Mouse (Mus musculus): ENCODE data around the gene 1700001J03Rik. TPM values are rescaled to one million over a fixed set of nuclear protein-coding genes. Genes with fewer than 3 reads are reported as not detected.
"Not testable (repeated sequence)": the region's sequence is repeated elsewhere in the genome, so short reads cannot be mapped to it uniquely, and the experiment has no call there.

Gene 1700001J03Rik
- total RNA-seq (2014; rRNA removed) (not detected in 2 replicates), polyA plus RNA-seq (2015; fragmentation: Nextera tagmentation; extraction: Ambion mirVana) (not detected in 2 replicates)

DNA sequence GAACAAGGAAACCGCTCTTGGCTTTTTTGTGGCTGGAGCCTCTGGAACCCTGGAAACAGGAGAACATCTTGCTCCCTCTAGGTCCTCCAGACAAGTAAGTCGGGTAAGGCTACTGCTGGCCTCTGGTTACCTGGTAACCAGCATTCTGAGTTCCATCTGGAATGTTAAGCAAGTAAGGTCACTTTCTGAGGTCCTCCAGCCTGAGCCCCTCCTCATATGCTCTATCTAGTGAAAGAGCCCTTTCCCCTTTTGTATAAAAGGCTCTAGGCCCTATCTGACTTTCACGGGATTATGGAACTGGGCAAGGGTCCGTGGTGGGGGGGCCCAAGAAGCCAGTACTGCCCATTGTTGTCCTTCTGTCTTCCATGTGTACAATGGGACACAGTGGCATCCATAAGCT, at the start of gene 1700001J03Rik:
Gene 1700001J03Rik, minus strand, starts transcription at position 101 of the 400 bp plus-strand sequence.
- not testable (repeated sequence) for H3K4me2 ChIP-seq (ENCODE audit: low read depth, low read length); H3K4me3 ChIP-seq (ENCODE audit: low read length); H3K27me3 ChIP-seq (ENCODE audit: insufficient read depth, low read length); DNase-seq (ENCODE audit: low spot score); H3K9me3 ChIP-seq (ENCODE audit: low read length); H3K9ac ChIP-seq (replicated peaks; ENCODE audit: low read length); ATAC-seq; H3K36me3 ChIP-seq (ENCODE audit: insufficient read depth, low read length); H3K27ac ChIP-seq; H3K4me1 ChIP-seq (ENCODE audit: insufficient read depth, low read length)
- WGBS: 80% methylated on average over 4 of the region's 4 CpGs

DNA sequence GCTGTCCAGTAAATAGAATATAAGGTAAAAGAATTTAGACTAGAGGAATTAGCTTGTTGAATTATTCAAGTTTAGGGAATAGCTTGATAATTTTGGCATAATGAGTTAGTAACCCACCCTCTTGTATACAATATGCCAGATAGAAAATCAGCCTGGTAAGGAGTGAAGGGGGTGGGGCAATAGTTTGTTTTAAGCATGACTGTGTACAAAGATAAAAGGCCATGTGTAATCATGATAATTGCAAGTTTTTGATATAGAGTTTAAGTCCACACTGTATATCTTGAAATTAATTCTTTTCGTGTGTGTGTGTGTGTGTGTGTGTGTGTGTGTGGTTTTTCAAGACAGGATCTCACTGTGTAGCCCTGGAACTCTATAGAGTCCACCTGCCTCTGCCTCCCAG, 49.2 kb upstream of the 1700001J03Rik start:
- no peak overlapping the region for H3K4me2 ChIP-seq (ENCODE audit: low read depth, low read length)
- no peak overlapping the region for H3K9ac ChIP-seq (replicated peaks; ENCODE audit: low read length)
- H3K4me3 ChIP-seq (ENCODE audit: low read length): no peak overlapping the region
- no peak for ATAC-seq
- 77% methylated on average over 1 of the region's 1 CpGs for WGBS
- 0 out of 2 replicates have a peak, but pooled peaks cover 6% of the 10 kb centered on the region for H3K4me1 ChIP-seq (ENCODE audit: insufficient read depth, low read length)
- TF ChIP-seq CTCF (IDR thresholded peaks at IDR 0.05; ENCODE audit: low read depth): no peak
- H3K9me3 ChIP-seq (ENCODE audit: low read length): no peaks in the 10 kb centered on the region
- no peak for DNase-seq (ENCODE audit: low spot score)
- H3K36me3 ChIP-seq (ENCODE audit: insufficient read depth, low read length): no peaks in the 10 kb centered on the region
- no peaks in the 10 kb centered on the region for H3K27me3 ChIP-seq (ENCODE audit: insufficient read depth, low read length)
- H3K27ac ChIP-seq: no peak overlapping the region

DNA sequence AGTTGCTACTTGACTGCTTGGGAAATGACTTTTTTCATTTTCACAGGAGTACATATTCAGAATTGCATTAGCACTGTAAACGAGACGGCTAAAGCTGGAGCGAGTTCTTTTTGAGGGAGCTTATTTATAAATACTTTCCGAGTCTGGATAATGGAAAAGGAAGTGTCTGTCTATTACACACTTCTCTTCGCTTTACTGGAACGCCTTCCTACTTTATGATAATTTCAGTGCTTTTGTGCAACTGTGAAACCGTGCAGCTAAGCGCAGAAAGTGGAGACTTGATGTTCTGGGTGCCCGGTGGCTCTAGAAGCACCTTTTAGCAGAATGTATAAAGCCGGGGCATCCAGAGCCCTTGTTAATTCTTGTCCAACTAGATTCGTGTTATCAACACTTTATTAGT, 47.7 kb upstream of the 1700001J03Rik start:
- H3K27me3 ChIP-seq (ENCODE audit: insufficient read depth, low read length): no peaks in the 10 kb centered on the region
- WGBS: 51% methylated on average over 11 of the region's 11 CpGs
- ATAC-seq: no peak

GRCm38 (mm10) chr5:146232056-146232675, 47.1 kb upstream of the 1700001J03Rik start:
- Histone ChIP-seq H3K4me3 (ENCODE audit: low read length) (peak overlapping the region; percentile 76), H3K4me1 (ENCODE audit: insufficient read depth, low read length) (0 out of 2 replicates have a peak, but pooled peaks cover 5% of the 10 kb centered on the region), H3K27me3 (ENCODE audit: insufficient read depth, low read length) (no peaks in the 10 kb centered on the region), H3K9me3 (ENCODE audit: low read length) (no peaks in the 10 kb centered on the region), H3K36me3 (ENCODE audit: insufficient read depth, low read length) (no peaks in the 10 kb centered on the region), H3K4me2 (ENCODE audit: low read depth, low read length) (peak overlapping the region; percentile 87), H3K9ac (replicated peaks; ENCODE audit: low read length) (peak overlapping the region; percentile 72), H3K27ac (no peak overlapping the region)
- no peak for ATAC-seq
- DNase-seq (ENCODE audit: low spot score): no peak
- whole genome bisulfite sequencing: 31% methylated on average over 6 of the region's 6 CpGs
- TF ChIP-seq CTCF (IDR thresholded peaks at IDR 0.05; ENCODE audit: low read depth): no peak

More for the DNA sequence above, 47.7 kb upstream of the 1700001J03Rik start:
- no peaks in the 10 kb centered on the region for H3K9me3 ChIP-seq (ENCODE audit: low read length)
- no peak overlapping the region for H3K27ac ChIP-seq
- H3K4me2 ChIP-seq (ENCODE audit: low read depth, low read length): peak overlapping the region; percentile 87
- peak overlapping the region; percentile 72; the same call in 1 of the 2 replicates for H3K9ac ChIP-seq (replicated peaks; ENCODE audit: low read length)
- 0 out of 2 replicates have a peak, but pooled peaks cover 6% of the 10 kb centered on the region for H3K4me1 ChIP-seq (ENCODE audit: insufficient read depth, low read length)
- peak overlapping the region; percentile 76 for H3K4me3 ChIP-seq (ENCODE audit: low read length)
- no peaks in the 10 kb centered on the region for H3K36me3 ChIP-seq (ENCODE audit: insufficient read depth, low read length)
- DNase-seq (ENCODE audit: low spot score): no peak
- no peak for TF ChIP-seq CTCF (IDR thresholded peaks at IDR 0.05; ENCODE audit: low read depth)

- H3K9ac ChIP-seq (replicated peaks; ENCODE audit: low read length): peak overlapping the region; percentile 72
- H3K9me3 ChIP-seq (ENCODE audit: low read length): no peaks in the 10 kb centered on the region
- DNase-seq (ENCODE audit: low spot score): peak; percentile 9
- peak overlapping the region; percentile 87 for H3K4me2 ChIP-seq (ENCODE audit: low read depth, low read length)
- no peaks in the 10 kb centered on the region for H3K27me3 ChIP-seq (ENCODE audit: insufficient read depth, low read length)
- no peaks in the 10 kb centered on the region for H3K36me3 ChIP-seq (ENCODE audit: insufficient read depth, low read length)
- TF ChIP-seq CTCF (IDR thresholded peaks at IDR 0.05; ENCODE audit: low read depth): no peak
- peak overlapping the region; percentile 76 for H3K4me3 ChIP-seq (ENCODE audit: low read length)
- WGBS: 1% methylated on average over 19 of the region's 19 CpGs
- peak overlapping the region; percentile 90 for H3K27ac ChIP-seq
- ATAC-seq: no peak; the same call in 1 of the 2 replicates
- H3K4me1 ChIP-seq (ENCODE audit: insufficient read depth, low read length): no peaks in the 10 kb centered on the region
Measured at GRCm38 (mm10) chr5:146231655-146231996, 46.5 kb upstream of the 1700001J03Rik start.

- Histone ChIP-seq H3K4me2 (ENCODE audit: low read depth, low read length) (peak within 1 kb of the TSS; percentile 87), H3K9me3 (ENCODE audit: low read length) (no peaks in the 10 kb centered on the region), H3K4me3 (ENCODE audit: low read length) (peak within 1 kb of the TSS; percentile 76), H3K9ac (replicated peaks; ENCODE audit: low read length) (peak within 1 kb of the TSS; percentile 72), H3K27ac (peak within 1 kb of the TSS; percentile 90), H3K4me1 (ENCODE audit: insufficient read depth, low read length) (no peaks in the 10 kb centered on the region), H3K36me3 (ENCODE audit: insufficient read depth, low read length) (no peaks in the 10 kb centered on the region), H3K27me3 (ENCODE audit: insufficient read depth, low read length) (no peaks in the 10 kb centered on the region)
- peak; percentile 40 for TF ChIP-seq CTCF (IDR thresholded peaks at IDR 0.05; ENCODE audit: low read depth)
- peak; percentile 98 for DNase-seq (ENCODE audit: low spot score)
- ATAC-seq: peak; percentile 95
- WGBS: under 1% methylated on average over 74 of the region's 102 CpGs
Measured at GRCm38 (mm10) chr5:146230864-146231654, 46.0 kb upstream of the 1700001J03Rik start, which contains the start of gene Cdk8. Gene Cdk8 (plus strand): TSS chr5:146231230.

All from hindbrain, postnatal 0 days (tissue).